Mouse (Mus musculus): ENCODE data around the gene Ift46. TPM values are rescaled to one million over a fixed set of nuclear protein-coding genes. Genes with fewer than 3 reads are reported as not detected.

Ift46 gene
- total and polyA plus RNA-seq, 3 experiments, result 30.2 to 51.9 TPM; not detected in 1

DNA sequence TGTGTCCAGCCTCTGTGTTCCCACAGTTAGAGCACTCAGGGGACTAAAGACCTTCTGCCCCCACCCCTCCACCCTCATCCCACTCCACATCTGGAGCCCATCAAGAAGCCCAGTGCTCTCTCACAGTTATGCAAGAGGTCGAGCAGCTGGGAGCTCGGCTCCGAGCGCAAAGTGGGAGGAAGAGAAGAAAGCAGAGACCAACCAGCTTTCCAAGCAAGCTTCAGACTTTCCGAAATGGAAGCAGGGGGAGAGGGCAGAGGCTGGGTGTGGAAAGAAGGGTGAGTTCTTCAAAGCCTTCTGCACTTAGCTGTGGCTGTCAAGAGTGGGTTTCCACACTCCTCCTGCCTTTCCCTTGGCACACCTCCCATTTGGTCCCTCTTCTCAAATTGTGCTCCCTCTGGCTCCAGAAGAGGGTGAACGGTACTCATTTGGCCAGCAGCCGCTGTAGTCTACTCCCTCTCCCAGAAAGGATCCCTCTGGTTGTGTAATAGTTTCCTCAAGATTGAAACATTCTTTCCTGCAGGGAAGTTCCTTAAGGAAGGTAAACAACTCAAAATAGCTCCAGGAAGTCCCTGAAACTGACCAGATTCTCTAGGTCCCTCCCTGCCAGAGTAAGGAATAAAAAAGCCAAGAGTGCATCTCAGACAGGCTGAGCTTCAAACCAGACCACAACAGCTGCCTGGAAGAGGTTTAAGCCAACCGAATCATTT lies 30.3 kb upstream of the Ift46 start:
- H3K9ac ChIP-seq (ENCODE audit: control insufficient read depth, low read depth, low read length, poor library complexity, severe bottlenecking), result no peak overlapping the region
- H3K4me1 ChIP-seq (ENCODE audit: control insufficient read depth in 1 of 2, insufficient read depth in 2 of 2, low read length in 2 of 2), result peaks cover 5 to 14% of the 10 kb centered on the region in 2 experiments
- no peak overlapping the region for H3K4me3 ChIP-seq (ENCODE audit: control insufficient read depth in 1 of 2, insufficient read depth in 1 of 2, low read depth in 2 of 2, low read length in 2 of 2)
- no peak for DNase-seq (ENCODE audit: low read depth, low spot score)
- H3K27me3 ChIP-seq (ENCODE audit: control insufficient read depth in 1 of 2, insufficient read depth in 2 of 2, low read length in 2 of 2), result no peaks in the 10 kb centered on the region
- TF ChIP-seq USF2 (IDR thresholded peaks at IDR 0.05; ENCODE audit: borderline replicate concordance in 1 of 2, insufficient read depth in 1 of 2, low read depth in 1 of 2, low read length in 2 of 2), result no peak
- no peak for TF ChIP-seq ZC3H11A (IDR thresholded peaks at IDR 0.05; ENCODE audit: low read depth, low read length)
- TF ChIP-seq TAL1 (IDR thresholded peaks at IDR 0.05; ENCODE audit: low read length), result no peak
- TF ChIP-seq MYB (IDR thresholded peaks at IDR 0.05; ENCODE audit: low read depth, low read length), result no peak
- TF ChIP-seq GATA1 (IDR thresholded peaks at IDR 0.05; ENCODE audit: low read depth, low read length), result no peak
- TF ChIP-seq NELFE (IDR thresholded peaks at IDR 0.05; ENCODE audit: low read depth, low read length), result no peak
- TF ChIP-seq CHD2 (IDR thresholded peaks at IDR 0.05; ENCODE audit: low read length), result no peak
- TF ChIP-seq POLR2A (IDR thresholded peaks at IDR 0.05; ENCODE audit: control insufficient read depth in 1 of 2, insufficient read depth in 1 of 2, low read depth in 1 of 2, low read length in 2 of 2, poor library complexity in 1 of 2), result no peak
- TF ChIP-seq JUND (IDR thresholded peaks at IDR 0.05; ENCODE audit: low read depth, low read length), result no peak
- TF ChIP-seq ZNF384 (IDR thresholded peaks at IDR 0.05; ENCODE audit: low read depth, low read length), result no peak
- no peak for TF ChIP-seq ETS1 (IDR thresholded peaks at IDR 0.05; ENCODE audit: low read depth, low read length)
- peaks cover 0 to 5% of the 10 kb centered on the region in 2 experiments; a peak in 2 of 4 replicates for H3K36me3 ChIP-seq (ENCODE audit: control insufficient read depth in 1 of 2, insufficient read depth in 2 of 2, low read length in 2 of 2)
- H3K27ac ChIP-seq (ENCODE audit: control insufficient read depth, low read depth, low read length), result no peak overlapping the region
- no peaks in the 10 kb centered on the region for H3K9me3 ChIP-seq (replicated peaks; ENCODE audit: insufficient read depth, low read length)
- no peaks in the 10 kb centered on the region for H3K79me2 ChIP-seq (ENCODE audit: control insufficient read depth, insufficient read depth, low read length, poor library complexity)

GRCm38 (mm10) chr9:44740663-44741192 lies 27.0 kb upstream of the Ift46 start:
- Histone ChIP-seq H3K79me2 (ENCODE audit: control insufficient read depth, insufficient read depth, low read length, poor library complexity) (no peaks in the 10 kb centered on the region), H3K9me3 (replicated peaks; ENCODE audit: insufficient read depth, low read length) (no peaks in the 10 kb centered on the region), H3K9ac (ENCODE audit: control insufficient read depth, low read depth, low read length, poor library complexity, severe bottlenecking) (no peak overlapping the region), H3K36me3 (ENCODE audit: control insufficient read depth in 1 of 2, insufficient read depth in 2 of 2, low read length in 2 of 2) (peaks cover 0 to 12% of the 10 kb centered on the region in 2 experiments; a peak in 2 of 4 replicates), H3K27ac (ENCODE audit: control insufficient read depth, low read depth, low read length) (no peak overlapping the region), H3K4me3 (ENCODE audit: control insufficient read depth in 1 of 2, insufficient read depth in 1 of 2, low read depth in 2 of 2, low read length in 2 of 2) (no peak overlapping the region), H3K27me3 (ENCODE audit: control insufficient read depth in 1 of 2, insufficient read depth in 2 of 2, low read length in 2 of 2) (no peaks in the 10 kb centered on the region), H3K4me1 (ENCODE audit: control insufficient read depth in 1 of 2, insufficient read depth in 2 of 2, low read length in 2 of 2) (no peaks in the 10 kb centered on the region)
- DNase-seq (ENCODE audit: low read depth, low spot score), result peak; percentile 56
- TF ChIP-seq ZC3H11A (IDR thresholded peaks at IDR 0.05; ENCODE audit: low read depth, low read length) (peak; percentile 29; the same call in 1 of the 2 replicates), EP300 (IDR thresholded peaks at IDR 0.05; ENCODE audit: low read depth in 1 of 2, low read length in 2 of 2) (no peak), POLR2AphosphoS5 (IDR thresholded peaks at IDR 0.05; ENCODE audit: borderline replicate concordance, low read depth, low read length) (no peak), MAZ (IDR thresholded peaks at IDR 0.05; ENCODE audit: low read depth, low read length) (no peak), SMC3 (IDR thresholded peaks at IDR 0.05; ENCODE audit: low read depth, low read length) (peak; percentile 51), MEF2A (IDR thresholded peaks at IDR 0.05; ENCODE audit: extremely low read depth, insufficient replicate concordance, low read depth, low read length, poor library complexity, severe bottlenecking) (no peak), CTCF (IDR thresholded peaks at IDR 0.05 in 2 of 3, conservative IDR thresholded peaks at IDR 0.05 in 1 of 3; ENCODE audit: control insufficient read depth in 1 of 3, insufficient read depth in 1 of 3, low read depth in 2 of 3, low read length in 3 of 3, poor library complexity in 1 of 3, severe bottlenecking in 1 of 3) (peak; percentile 23 to 54 (median 42); a peak in 4 of 6 replicates), E2F4 (IDR thresholded peaks at IDR 0.05; ENCODE audit: borderline replicate concordance, low read depth, low read length) (no peak), ZMIZ1 (IDR thresholded peaks at IDR 0.05; ENCODE audit: low read depth, low read length) (0 out of 2 replicates have a peak, but pooled peaks have one; percentile 19), TBP (IDR thresholded peaks at IDR 0.05; ENCODE audit: low read depth, low read length) (peak; percentile 92), MAFK (IDR thresholded peaks at IDR 0.05; ENCODE audit: borderline replicate concordance, low read depth, low read length) (0 out of 2 replicates have a peak, but pooled peaks have one; percentile 8), MXI1 (IDR thresholded peaks at IDR 0.05; ENCODE audit: low read depth, low read length) (no peak), UBTF (IDR thresholded peaks at IDR 0.05; ENCODE audit: borderline replicate concordance, insufficient read depth, low read depth, low read length) (no peak), HCFC1 (IDR thresholded peaks at IDR 0.05; ENCODE audit: low read depth, low read length) (0 out of 2 replicates have a peak, but pooled peaks have one; percentile 14), RAD21 (IDR thresholded peaks at IDR 0.05; ENCODE audit: low read depth, low read length) (peak; percentile 44), MAX (IDR thresholded peaks at IDR 0.05; ENCODE audit: low read length) (no peak)
